Mouse (Mus musculus) layer of hippocampus, adult 6 months (tissue): ENCODE data around the gene Olfr1238. TPM values are rescaled to one million over a fixed set of nuclear protein-coding genes. Genes with fewer than 3 reads are reported as not detected.

Experiments used
- long read RNA-seq, 2 experiments: library from polyadenylated mRNA; unstranded; transcript quantifications; one replicate each; pipeline ENCODE4 v2.0.0; 2019 to 2020
- polyA plus RNA-seq: library from polyadenylated mRNA; unstranded; fragments of <200 nt; fragmentation: Nextera tagmentation; gene quantifications from 2 replicates; pipeline ENCODE4 v1.2.3, GENCODE M21; 2021

Gene Olfr1238
- polyA plus RNA-seq, result not detected in 2 replicates
- long read RNA-seq, experiment 1, result 0 reads
- long read RNA-seq, experiment 2, result 0 reads

DNA sequence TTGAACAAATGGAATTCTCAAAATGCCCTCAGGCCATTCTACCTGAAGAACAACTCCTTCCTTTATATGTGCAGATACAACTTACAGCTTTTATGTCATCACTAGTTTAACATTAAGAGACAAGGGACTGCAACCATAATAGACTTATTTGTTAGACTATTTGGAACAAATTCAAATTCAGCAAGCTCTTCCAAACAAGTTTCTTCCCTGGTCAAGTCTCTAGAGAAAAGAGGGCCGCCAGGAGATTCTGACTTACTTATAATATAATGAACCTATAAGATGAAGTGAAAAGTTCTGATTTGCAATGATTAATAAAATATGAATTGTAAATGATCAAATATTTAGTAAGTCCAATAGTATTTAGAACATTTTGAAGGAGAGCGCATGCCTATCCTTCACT, at the start of gene Olfr1238:
Olfr1238 (minus strand) TSS at position 101 of the 400 bp plus-strand sequence.

GRCm38 (mm10) chr2:89442900-89443299, 33.4 kb upstream of the Olfr1238 start, which contains the start of gene Olfr1240:
Gene Olfr1240 (minus strand): TSS chr2:89443000.

GRCm38 (mm10) chr2:89420307-89420706, 10.8 kb upstream of the Olfr1238 start, which contains the start of gene Olfr1239:
Gene Olfr1239 (minus strand): TSS chr2:89420407.

DNA sequence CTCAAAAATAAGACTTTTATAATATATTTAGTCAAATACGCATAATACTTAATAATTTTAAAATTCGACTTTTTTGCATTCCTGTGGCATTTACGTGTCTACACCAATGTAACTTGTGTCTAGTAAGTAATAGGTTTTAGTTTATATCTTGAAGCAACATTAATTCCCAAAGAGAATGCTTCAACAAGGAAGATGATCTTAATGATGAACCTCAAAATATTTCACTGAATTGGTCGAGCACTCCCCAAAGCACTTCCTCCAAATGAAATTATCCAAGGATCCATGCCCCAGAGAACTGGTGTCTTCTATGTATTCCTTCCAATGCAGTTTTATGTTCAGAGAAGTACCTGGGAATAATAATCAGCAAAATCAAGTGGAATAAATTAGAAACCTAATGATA, 44.7 kb downstream of the Olfr1238 start, which contains the start of gene Olfr1234:
Olfr1234 (minus strand) TSS at position 101 of the 400 bp plus-strand sequence.

Other genes starting within 250 kb of the Olfr1238 start
- gene Olfr1224-ps1, start 245.6 kb downstream of the Olfr1238 start, polyA plus RNA-seq, result not detected in 2 replicates
- not detected in 2 replicates for gene Olfr1225, start 235.0 kb downstream of the Olfr1238 start, polyA plus RNA-seq
- not detected in 2 replicates for gene Olfr1226, start 209.6 kb downstream of the Olfr1238 start, polyA plus RNA-seq
- gene Olfr1228, start 155.6 kb downstream of the Olfr1238 start, polyA plus RNA-seq, result not detected in 2 replicates
- gene Olfr1229, start 121.7 kb downstream of the Olfr1238 start, polyA plus RNA-seq, result not detected in 2 replicates
- not detected in 2 replicates for gene Olfr1230, start 112.4 kb downstream of the Olfr1238 start, polyA plus RNA-seq
- gene Olfr1231, start 102.6 kb downstream of the Olfr1238 start, polyA plus RNA-seq, result not detected in 2 replicates
- not detected in 2 replicates for gene Olfr1232, start 80.0 kb downstream of the Olfr1238 start, polyA plus RNA-seq
- not detected in 2 replicates for gene Olfr1233, start 67.3 kb downstream of the Olfr1238 start, polyA plus RNA-seq
- not detected in 2 replicates for gene Olfr1234, start 44.8 kb downstream of the Olfr1238 start, polyA plus RNA-seq
- gene Olfr1239, start 10.7 kb upstream of the Olfr1238 start, polyA plus RNA-seq, result not detected in 2 replicates
- gene Olfr1240, start 33.3 kb upstream of the Olfr1238 start, polyA plus RNA-seq, result not detected in 2 replicates
- gene Olfr1241, start 77.5 kb upstream of the Olfr1238 start, polyA plus RNA-seq, result not detected in 2 replicates
- not detected in 2 replicates for gene Olfr1242, start 88.7 kb upstream of the Olfr1238 start, polyA plus RNA-seq
- gene Olfr1243, start 121.8 kb upstream of the Olfr1238 start, polyA plus RNA-seq, result not detected in 2 replicates
- not detected in 2 replicates for gene Olfr1245, start 168.8 kb upstream of the Olfr1238 start, polyA plus RNA-seq
- not detected in 2 replicates for gene Olfr1246, start 183.5 kb upstream of the Olfr1238 start, polyA plus RNA-seq
- not detected in 2 replicates for gene Olfr1247, start 204.5 kb upstream of the Olfr1238 start, polyA plus RNA-seq
- gene Olfr1248, start 208.6 kb upstream of the Olfr1238 start, polyA plus RNA-seq, result not detected in 2 replicates
- not detected in 2 replicates for gene Olfr1249, start 225.3 kb upstream of the Olfr1238 start, polyA plus RNA-seq